Mouse (Mus musculus) stomach, embryonic 14.5 days (tissue): Measurements from ENCODE around the gene Nfasc. TPM values are rescaled to one million over a fixed set of nuclear protein-coding genes. Genes with fewer than 3 reads are reported as not detected.

ENCODE experiments used
- ATAC-seq: fragments of 200-750 bp; cut with Nextera tagmentation; 2 replicates; pipeline ENCODE4 v1.8.0; 2017; ENCODE audit warnings: low read depth, moderate TSS enrichment; ENCODE audit not compliant: insufficient number of reproducible peaks, insufficient read depth, low FRiP score
- H3K27ac ChIP-seq: fragments of 300-500 bp; sonication (generic); 2 replicates; pipeline ENCODE4 v1.5.1; 2014; ENCODE audit warnings: mild to moderate bottlenecking, low read length, moderate library complexity, mixed read lengths
- H3K27me3 ChIP-seq: fragments of 300-500 bp; sonication (generic); 2 replicates; pipeline ENCODE4 v1.6.1; 2014; ENCODE audit warnings: low read length, control low read depth, mixed read lengths; ENCODE audit not compliant: control insufficient read depth, insufficient read depth
- H3K36me3 ChIP-seq: fragments of 300-500 bp; sonication (generic); 2 replicates; pipeline ENCODE4 v1.6.1; 2014; ENCODE audit warnings: mild to moderate bottlenecking, control low read depth, low read length, moderate library complexity, mixed read lengths; ENCODE audit not compliant: control insufficient read depth, insufficient read depth
- H3K4me1 ChIP-seq: fragments of 300-500 bp; sonication (generic); 2 replicates; pipeline ENCODE4 v1.6.1; 2014; ENCODE audit warnings: low read length, control low read depth, mixed read lengths; ENCODE audit not compliant: control insufficient read depth, insufficient read depth
- H3K4me2 ChIP-seq: fragments of 300-500 bp; sonication (generic); replicated peaks from 2 replicates; pipeline ENCODE4 v1.6.1; 2014; ENCODE audit warnings: low read depth, low read length, control low read depth
- H3K4me3 ChIP-seq: fragments of 300-500 bp; sonication (generic); 2 replicates; pipeline ENCODE4 v1.5.1; 2014; ENCODE audit warnings: low read depth, low read length, control low read depth
- H3K9ac ChIP-seq: fragments of 300-500 bp; sonication (generic); replicated peaks from 2 replicates; pipeline ENCODE4 v1.6.1; 2014; ENCODE audit warnings: low read depth, mild to moderate bottlenecking, control low read depth, low read length, moderate library complexity, mixed read lengths
- H3K9me3 ChIP-seq: fragments of 300-500 bp; sonication (generic); 2 replicates; pipeline ENCODE4 v1.6.1; 2016; ENCODE audit warnings: low read depth, low read length, control low read depth; ENCODE audit not compliant: control insufficient read depth
- WGBS: fragments of 180-500 bp; shearing (Covaris S2); extraction: QIAGEN DNeasy Blood & Tissue Kit; methylation state at CpG from one replicate; pipeline ENCODE4 v1.1.7; 2014; 5-methylcytosine and 5-hydroxymethylcytosine counted together
- polyA plus RNA-seq: library from polyadenylated mRNA; unstranded; fragments of >200 nt; fragmentation: Nextera tagmentation; extraction: Ambion mirVana; gene quantifications from 2 replicates; pipeline ENCODE4 v1.2.1, GENCODE M21; 2014

Nfasc gene
- polyA plus RNA-seq, 1 experiment from 2014 or later = 5.0 TPM

DNA sequence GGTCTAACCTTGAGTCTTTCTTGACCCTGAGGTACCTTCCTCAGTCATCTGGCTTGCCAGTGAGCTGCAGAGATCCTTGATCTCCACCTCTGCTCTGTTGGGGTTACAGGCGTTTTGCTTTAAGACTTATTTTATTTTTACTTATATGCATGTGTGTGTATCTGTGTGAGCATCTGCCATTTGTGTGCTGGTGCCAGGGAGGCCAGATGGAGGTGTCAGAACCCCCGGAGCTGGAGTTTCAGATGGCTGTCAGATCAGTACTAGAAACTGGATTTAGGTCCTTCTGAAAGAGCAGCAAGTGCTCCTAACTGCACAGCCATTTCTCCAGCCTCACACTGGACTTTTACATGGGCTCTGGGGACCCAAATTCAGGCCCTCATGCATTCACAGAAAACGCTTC, 28.0 kb upstream of the Nfasc start:
- Histone ChIP-seq H3K27me3 (no peaks in the 10 kb centered on the region), H3K4me1 (no peaks in the 10 kb centered on the region), H3K36me3 (no peaks in the 10 kb centered on the region), H3K9me3 (no peaks in the 10 kb centered on the region), H3K4me3 (no peak overlapping the region), H3K4me2 (no peak overlapping the region), H3K9ac (no peak overlapping the region), H3K27ac (no peak overlapping the region)
- WGBS = 73% methylated on average over 3 of the region's 3 CpGs
- ATAC-seq = no peak

DNA sequence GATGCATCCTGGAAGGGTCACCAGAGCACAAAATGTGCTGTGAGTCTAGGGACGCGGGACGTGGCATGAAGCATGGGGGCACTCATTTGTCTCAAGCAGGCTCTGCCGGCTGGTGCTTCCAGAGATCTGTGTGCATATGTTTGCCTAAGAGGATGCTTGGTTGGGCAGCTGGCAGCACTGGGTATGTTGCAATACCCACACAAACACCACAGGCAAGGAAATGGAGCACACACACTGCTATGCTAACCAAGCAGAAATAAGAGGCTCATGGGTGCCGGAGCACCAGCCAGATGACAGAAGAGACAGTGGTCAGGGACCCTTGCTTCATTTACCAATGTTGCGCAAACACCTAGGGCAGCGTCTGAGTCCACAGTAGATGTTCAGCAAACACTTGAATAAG, 25.8 kb upstream of the Nfasc start:
- Histone ChIP-seq H3K9ac (no peak overlapping the region), H3K4me3 (no peak overlapping the region), H3K36me3 (no peaks in the 10 kb centered on the region), H3K4me2 (no peak overlapping the region), H3K27ac (no peak overlapping the region), H3K9me3 (no peaks in the 10 kb centered on the region), H3K27me3 (no peaks in the 10 kb centered on the region), H3K4me1 (no peaks in the 10 kb centered on the region)
- ATAC-seq = no peak
- 86% methylated on average over 7 of the region's 7 CpGs for WGBS

- ATAC-seq = peak; percentile 14; the same call in 1 of the 2 replicates
Measured at GRCm38 (mm10) chr1:132765887-132766651, 24.5 kb upstream of the Nfasc start.

DNA sequence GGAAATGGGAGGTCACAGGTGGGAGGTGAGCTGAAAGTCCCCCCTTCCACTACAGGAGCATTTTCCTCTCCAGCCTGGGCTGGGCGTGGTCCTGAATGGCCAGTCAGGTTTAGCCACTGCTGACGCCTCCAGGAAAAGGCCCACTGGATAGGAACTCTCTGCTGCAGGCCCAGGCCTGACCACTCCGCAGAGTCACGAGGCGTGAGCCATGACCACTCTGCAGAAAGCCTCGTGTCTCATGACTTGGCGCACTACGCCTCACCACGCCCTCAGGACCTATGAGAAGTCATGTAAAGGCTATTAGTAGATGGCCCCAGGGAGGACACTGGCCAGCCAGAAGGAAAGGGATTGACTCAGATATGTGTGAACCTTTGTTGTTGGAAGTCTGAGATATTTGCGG, 23.6 kb upstream of the Nfasc start:
- no peaks in the 10 kb centered on the region for H3K4me1 ChIP-seq
- no peak overlapping the region for H3K4me2 ChIP-seq
- peak; percentile 37; the same call in 1 of the 2 replicates for ATAC-seq
- no peaks in the 10 kb centered on the region for H3K9me3 ChIP-seq
- H3K27ac ChIP-seq = no peak overlapping the region
- H3K9ac ChIP-seq = no peak overlapping the region
- 69% methylated on average over 10 of the region's 10 CpGs for WGBS
- no peak overlapping the region for H3K4me3 ChIP-seq
- no peaks in the 10 kb centered on the region for H3K36me3 ChIP-seq
- H3K27me3 ChIP-seq = no peaks in the 10 kb centered on the region

More at GRCm38 (mm10) chr1:132765887-132766651, 24.5 kb upstream of the Nfasc start:
- H3K9me3 ChIP-seq = no peaks in the 10 kb centered on the region
- WGBS = 19% methylated on average over 16 of the region's 16 CpGs
- H3K4me1 ChIP-seq = no peaks in the 10 kb centered on the region
- H3K27me3 ChIP-seq = no peaks in the 10 kb centered on the region
- H3K36me3 ChIP-seq = no peaks in the 10 kb centered on the region
- no peak overlapping the region for H3K4me3 ChIP-seq
- H3K9ac ChIP-seq = no peak overlapping the region
- no peak overlapping the region for H3K27ac ChIP-seq
- no peak overlapping the region; the same call in 1 of the 2 replicates for H3K4me2 ChIP-seq

GRCm38 (mm10) chr1:132759390-132759789, 17.8 kb upstream of the Nfasc start:
- H3K4me1 ChIP-seq = no peaks in the 10 kb centered on the region
- 0 out of 2 replicates have a peak, but pooled peaks cover 2% of the 10 kb centered on the region for H3K27me3 ChIP-seq
- peak overlapping the region; percentile 53; the same call in 1 of the 2 replicates for H3K4me2 ChIP-seq
- no peaks in the 10 kb centered on the region for H3K36me3 ChIP-seq
- H3K9me3 ChIP-seq = no peaks in the 10 kb centered on the region
- ATAC-seq = no peak
- no peak overlapping the region for H3K9ac ChIP-seq
- WGBS = 71% methylated on average over 6 of the region's 6 CpGs
- H3K4me3 ChIP-seq = no peak overlapping the region
- H3K27ac ChIP-seq = no peak overlapping the region

GRCm38 (mm10) chr1:132758656-132759370, 17.2 kb upstream of the Nfasc start:
- H3K9ac ChIP-seq = no peak overlapping the region
- 0 out of 2 replicates have a peak, but pooled peaks have one; percentile 18 for ATAC-seq
- peak overlapping the region; percentile 12; the same call in 1 of the 2 replicates for H3K4me3 ChIP-seq
- no peak overlapping the region for H3K27ac ChIP-seq
- 9% methylated on average over 24 of the region's 24 CpGs for WGBS
- no peaks in the 10 kb centered on the region for H3K4me1 ChIP-seq
- H3K4me2 ChIP-seq = peak overlapping the region; percentile 53
- 0 out of 2 replicates have a peak, but pooled peaks cover 2% of the 10 kb centered on the region for H3K27me3 ChIP-seq
- H3K36me3 ChIP-seq = no peaks in the 10 kb centered on the region
- H3K9me3 ChIP-seq = no peaks in the 10 kb centered on the region

DNA sequence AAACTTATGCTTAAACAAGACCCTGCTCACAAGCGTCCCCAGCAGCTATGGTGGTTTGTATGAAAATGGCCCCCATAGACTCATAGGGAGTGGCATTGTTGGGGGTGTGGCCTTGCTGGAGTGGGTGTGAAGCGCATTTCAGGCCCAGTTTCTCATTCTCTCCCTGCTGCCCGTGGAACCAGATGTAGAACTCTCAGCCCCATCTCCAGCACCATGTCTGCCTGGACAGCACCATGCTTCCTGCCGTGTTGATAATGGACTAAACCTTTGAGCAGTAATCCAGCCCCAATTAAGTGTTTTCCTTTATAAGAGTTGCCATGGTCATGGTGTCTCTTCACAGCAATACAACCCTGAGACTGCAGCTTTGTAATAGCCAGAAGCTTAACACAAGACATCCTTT, 13.6 kb upstream of the Nfasc start:
- 51% methylated on average over 4 of the region's 4 CpGs for WGBS
- no peak overlapping the region for H3K4me3 ChIP-seq

DNA sequence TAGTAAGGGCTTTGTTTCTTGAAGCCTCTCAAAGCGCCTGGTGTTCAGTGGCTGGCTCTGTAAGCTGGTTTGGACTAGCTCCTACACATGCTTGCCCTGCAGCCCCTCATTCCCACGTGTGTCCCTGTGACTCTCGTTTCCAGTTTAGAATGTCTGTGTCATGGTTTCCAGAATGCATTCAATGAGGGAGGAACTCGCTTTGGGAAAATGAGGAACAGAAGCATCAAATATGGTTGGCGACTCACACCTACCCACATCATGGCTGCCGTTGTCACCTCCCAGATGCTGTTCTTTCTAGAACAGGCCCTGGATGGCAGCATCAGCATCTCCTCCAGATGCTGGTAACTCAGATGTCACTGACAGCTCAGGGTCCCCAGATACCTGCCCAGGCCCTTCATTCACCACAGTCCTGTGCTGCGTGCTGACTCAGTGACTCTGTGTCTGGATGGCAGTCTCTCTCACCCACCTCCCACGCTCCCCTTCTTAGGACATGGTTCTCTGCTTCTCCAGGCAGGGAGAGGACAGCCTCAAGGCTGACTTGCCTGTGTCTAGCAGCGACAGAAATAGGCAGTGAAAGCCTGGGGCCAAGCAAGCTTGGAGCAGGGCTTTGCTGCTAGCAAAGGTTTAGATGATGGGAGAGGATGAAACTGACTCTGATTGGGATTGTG, 7.8 kb upstream of the Nfasc start:
- Histone ChIP-seq H3K4me2 (no peak overlapping the region), H3K9me3 (no peaks in the 10 kb centered on the region), H3K36me3 (no peaks in the 10 kb centered on the region), H3K27me3 (no peaks in the 10 kb centered on the region), H3K9ac (no peak overlapping the region), H3K4me3 (no peak overlapping the region), H3K27ac (no peak overlapping the region), H3K4me1 (no peaks in the 10 kb centered on the region)
- ATAC-seq = no peak
- WGBS = 80% methylated on average over 9 of the region's 9 CpGs

More for the DNA sequence above, 13.6 kb upstream of the Nfasc start:
- no peak overlapping the region for H3K27ac ChIP-seq
- H3K4me1 ChIP-seq = no peaks in the 10 kb centered on the region
- H3K9me3 ChIP-seq = no peaks in the 10 kb centered on the region
- H3K4me2 ChIP-seq = no peak overlapping the region
- H3K36me3 ChIP-seq = no peaks in the 10 kb centered on the region
- ATAC-seq = no peak
- 0 out of 2 replicates have a peak, but pooled peaks cover 2% of the 10 kb centered on the region for H3K27me3 ChIP-seq
- no peak overlapping the region for H3K9ac ChIP-seq
